ENCODE assay signal across 7 mouse cellular contexts in the genomic region with DNA sequence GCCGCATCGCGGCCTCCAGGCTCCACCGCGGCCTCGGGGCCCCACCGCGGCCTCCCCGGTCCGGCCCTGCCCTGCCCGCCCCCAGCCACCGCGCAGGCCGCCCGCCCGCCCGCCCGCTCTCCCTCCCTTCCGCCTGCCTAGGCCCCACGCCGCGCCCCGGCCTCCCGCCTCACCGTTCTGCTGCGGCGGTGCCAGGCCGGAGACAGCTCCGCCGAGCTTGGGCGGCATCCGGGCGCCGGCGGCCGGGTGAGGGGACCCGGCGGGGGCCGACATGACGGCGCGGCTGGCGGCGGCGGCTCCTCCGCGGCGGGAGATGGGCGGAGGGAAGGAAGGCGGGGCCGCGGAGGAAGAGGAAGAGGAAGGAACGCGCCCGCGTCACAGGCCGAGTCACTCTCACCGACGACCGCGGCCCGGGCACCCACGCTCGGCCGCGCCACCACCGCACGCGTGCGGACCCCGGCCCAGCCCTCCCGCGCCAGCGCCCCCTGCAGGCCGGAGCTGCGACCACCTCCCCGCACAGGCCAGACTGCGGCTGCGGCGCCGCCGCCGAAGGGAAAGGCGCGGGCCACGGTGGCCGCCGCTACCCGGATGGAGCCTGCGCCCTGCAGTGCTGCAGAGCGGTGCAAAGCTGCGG. TPM values are rescaled to one million over a fixed set of nuclear protein-coding genes. Genes with fewer than 3 reads are reported as not detected.
DNase-seq lines count a peak whose midpoint lies in the region; ATAC-seq and TF ChIP-seq lines count a peak whose summit lies in the region.

No protein-coding gene starts in this region.

- no peak; the same call in 1 of the 2 replicates for TF ChIP-seq POLR2A in small intestine, adult 2 months (IDR thresholded peaks at IDR 0.05; ENCODE audit: low read depth, low read length)

- peak overlapping the region; percentile 81 for H3K4me2 ChIP-seq in intestine, embryonic 15.5 days (replicated peaks)
- H3K4me2 ChIP-seq in midbrain, embryonic 12.5 days (replicated peaks), result peak overlapping the region; percentile 60

- DNase-seq in adrenal gland, adult 18-20 months (ENCODE audit: low spot score in 2 of 2), result peak; percentile 82 to 86
- DNase-seq in embryo, embryonic 10 days (ENCODE audit: low spot score), result peak; percentile 88
- peak; percentile 83 for DNase-seq in gastrocnemius, postnatal 25 days
- peak; percentile 96 for DNase-seq in limb, embryonic 10.5 days (ENCODE audit: low spot score)

- TF ChIP-seq CTCF in small intestine, adult 2 months (IDR thresholded peaks at IDR 0.05; ENCODE audit: extremely low read depth, insufficient read length, insufficient replicate concordance, low read depth, low read length), result peak; percentile 47; the same call in 1 of the 2 replicates

- H3K27me3 ChIP-seq in intestine, embryonic 15.5 days (replicated peaks), result no peaks in the 10 kb centered on the region
- no peaks in the 10 kb centered on the region for H3K27me3 ChIP-seq in limb, embryonic 10.5 days (ENCODE audit: low read depth, poor library complexity, severe bottlenecking)
- H3K27me3 ChIP-seq in midbrain, embryonic 12.5 days, result no peaks in the 10 kb centered on the region
- H3K27me3 ChIP-seq in small intestine, adult 2 months (ENCODE audit: control insufficient read depth, insufficient read depth, low read length), result no peaks in the 10 kb centered on the region

- WGBS in intestine, embryonic 15.5 days, result under 1% methylated on average over 65 of the region's 92 CpGs
- under 1% methylated on average over 69 of the region's 92 CpGs for WGBS in limb, embryonic 10.5 days
- WGBS in midbrain, embryonic 12.5 days, result under 1% methylated on average over 46 of the region's 92 CpGs
- WGBS in small intestine, adult 2 months, result 2% methylated on average over 62 of the region's 92 CpGs

- H3K9me3 ChIP-seq in intestine, embryonic 15.5 days, result no peaks in the 10 kb centered on the region
- H3K9me3 ChIP-seq in limb, embryonic 10.5 days (replicated peaks), result no peaks in the 10 kb centered on the region
- no peaks in the 10 kb centered on the region for H3K9me3 ChIP-seq in midbrain, embryonic 12.5 days

- peak overlapping the region; percentile 94 for H3K4me3 ChIP-seq in intestine, embryonic 15.5 days (replicated peaks)
- H3K4me3 ChIP-seq in limb, embryonic 10.5 days, result peak overlapping the region; percentile 96
- H3K4me3 ChIP-seq in midbrain, embryonic 12.5 days, result peak overlapping the region; percentile 69
- peak overlapping the region; percentile 100 for H3K4me3 ChIP-seq in small intestine, adult 2 months (ENCODE audit: low read depth, low read length)

- H3K4me1 ChIP-seq in intestine, embryonic 15.5 days (replicated peaks), result peaks cover 20% of the 10 kb centered on the region; the same call in 1 of the 2 replicates
- H3K4me1 ChIP-seq in limb, embryonic 10.5 days, result peaks cover 31% of the 10 kb centered on the region
- peaks cover 29% of the 10 kb centered on the region for H3K4me1 ChIP-seq in midbrain, embryonic 12.5 days
- H3K4me1 ChIP-seq in small intestine, adult 2 months (ENCODE audit: control insufficient read depth, insufficient read depth, insufficient read length, low read length), result peaks cover 15% of the 10 kb centered on the region; the same call in 1 of the 2 replicates

- ATAC-seq in intestine, embryonic 15.5 days, result peak; percentile 91
- peak; percentile 96 for ATAC-seq in midbrain, embryonic 12.5 days (ENCODE audit: low FRiP score, low read depth)

- peak overlapping the region; percentile 98 for H3K27ac ChIP-seq in intestine, embryonic 15.5 days
- peak overlapping the region; percentile 99 for H3K27ac ChIP-seq in limb, embryonic 10.5 days
- H3K27ac ChIP-seq in midbrain, embryonic 12.5 days (replicated peaks), result peak overlapping the region; percentile 94
- peak overlapping the region; percentile 79 for H3K27ac ChIP-seq in small intestine, adult 2 months (ENCODE audit: insufficient read depth, low read depth, low read length)

- H3K36me3 ChIP-seq in intestine, embryonic 15.5 days, result no peaks in the 10 kb centered on the region; the same call in 1 of the 2 replicates
- H3K36me3 ChIP-seq in limb, embryonic 10.5 days, result peaks cover 13% of the 10 kb centered on the region
- no peaks in the 10 kb centered on the region for H3K36me3 ChIP-seq in midbrain, embryonic 12.5 days
- H3K36me3 ChIP-seq in small intestine, adult 2 months (ENCODE audit: control insufficient read depth, insufficient read depth, low read length), result no peaks in the 10 kb centered on the region

- peak overlapping the region; percentile 94 for H3K9ac ChIP-seq in intestine, embryonic 15.5 days
- peak overlapping the region; percentile 98 for H3K9ac ChIP-seq in midbrain, embryonic 12.5 days (replicated peaks)

RNA-seq across cellular contexts. Expression of a gene that starts 0.8 kb away (rescaled TPM):
- 10 to 100 TPM; 58.3 to 70.0 TPM for total RNA-seq in adrenal gland, adult 18-20 months (2021)
- total RNA-seq in gastrocnemius, postnatal 25 days (2021), result 10 to 100 TPM; 19.8 to 20.3 TPM
- polyA plus RNA-seq in intestine, embryonic 15.5 days (2015; fragmentation: Nextera tagmentation; extraction: Ambion mirVana), result 24.7 and 29.2 TPM in 2 replicates
- 37.8 and 40.5 TPM in 2 replicates for polyA plus RNA-seq in limb, embryonic 10.5 days (2016; fragmentation: Nextera tagmentation; extraction: Ambion mirVana)
- polyA plus RNA-seq in midbrain, embryonic 12.5 days (2016; fragmentation: Nextera tagmentation; extraction: Ambion mirVana), result 35.6 and 37.2 TPM in 2 replicates
- polyA plus RNA-seq in small intestine, adult 2 months (2012; rRNA removed), result 34.0 and 53.7 TPM in 2 replicates

Comparison
In these comparisons a context has a peak if more than half of its experiments do, and no peak if none do; other contexts are left out.
1. Peak in every context shown above with its lines: DNase-seq, ATAC-seq, H3K4me3 ChIP-seq and H3K27ac ChIP-seq.